Comparison of ENCODE assay signal across 9 mouse cellular contexts in the genomic region with DNA sequence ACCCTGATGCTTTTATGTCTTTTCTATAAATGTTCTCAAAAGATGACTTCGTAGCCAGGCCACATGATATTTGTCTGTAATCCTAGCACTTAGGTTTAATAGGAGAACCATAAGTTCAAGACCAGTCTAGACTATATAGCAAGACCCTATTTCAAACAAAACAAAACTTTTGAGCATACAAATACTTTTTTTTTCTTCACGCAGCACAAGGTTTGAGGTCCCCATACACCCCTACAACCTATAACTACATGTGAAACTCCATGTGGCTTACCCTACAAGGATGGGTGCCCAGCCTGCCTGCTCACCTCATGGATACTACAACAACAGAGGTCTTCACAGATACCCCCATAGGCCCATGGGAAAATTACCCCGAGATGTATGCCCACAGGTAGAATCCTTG. TPM values are rescaled to one million over a fixed set of nuclear protein-coding genes. Genes with fewer than 3 reads are reported as not detected.
A peak's percentile ranks its signal among the peaks of the same experiment; 100 is the strongest.
DNase-seq lines count a peak whose midpoint lies in the region; ATAC-seq lines count a peak whose summit lies in the region.
"Had no signal": no experiment of that assay in that cellular context is flagged by ENCODE, and none has a peak within 500 bp of the region (broad histone marks: within the 10 kb centered on the region; RNA-seq: fewer than 3 reads in every experiment).

No protein-coding gene starts in this region.

- H3K36me3 ChIP-seq in kidney, embryonic 15.5 days: peaks cover 29% of the 10 kb centered on the region
- peaks cover 29% of the 10 kb centered on the region for H3K36me3 ChIP-seq in embryonic facial prominence, embryonic 14.5 days (ENCODE audit: control insufficient read depth, insufficient read depth, low read length)
- peaks cover 30% of the 10 kb centered on the region for H3K36me3 ChIP-seq in intestine, embryonic 14.5 days (ENCODE audit: control insufficient read depth, insufficient read depth, low read length)
- H3K36me3 ChIP-seq in midbrain, embryonic 15.5 days (replicated peaks): peaks cover 14% of the 10 kb centered on the region; the same call in 1 of the 2 replicates

- WGBS in kidney, embryonic 15.5 days: 37% methylated on average over 3 of the region's 3 CpGs
- 35% methylated on average over 3 of the region's 3 CpGs for WGBS in embryonic facial prominence, embryonic 14.5 days
- 40% methylated on average over 3 of the region's 3 CpGs for WGBS in intestine, embryonic 14.5 days
- 51% methylated on average over 3 of the region's 3 CpGs for WGBS in midbrain, embryonic 15.5 days

- no peak overlapping the region for H3K27ac ChIP-seq in kidney, embryonic 15.5 days
- no peak overlapping the region for H3K27ac ChIP-seq in embryonic facial prominence, embryonic 14.5 days (replicated peaks; ENCODE audit: low read depth, low read length)
- H3K27ac ChIP-seq in intestine, embryonic 14.5 days (ENCODE audit: low read depth): no peak overlapping the region
- H3K27ac ChIP-seq in midbrain, embryonic 15.5 days: 0 out of 2 replicates have a peak overlapping the region, but pooled peaks have one; percentile 6

- no peaks in the 10 kb centered on the region for H3K27me3 ChIP-seq in kidney, embryonic 15.5 days
- no peaks in the 10 kb centered on the region for H3K27me3 ChIP-seq in embryonic facial prominence, embryonic 14.5 days (replicated peaks; ENCODE audit: control insufficient read depth, insufficient read depth, low read length)
- no peaks in the 10 kb centered on the region for H3K27me3 ChIP-seq in intestine, embryonic 14.5 days (replicated peaks; ENCODE audit: control insufficient read depth, insufficient read depth, low read length)
- no peaks in the 10 kb centered on the region for H3K27me3 ChIP-seq in midbrain, embryonic 15.5 days (replicated peaks)

- no peak for DNase-seq in kidney, adult 8-10 months
- no peak for DNase-seq in embryonic facial prominence, embryonic 14.5 days (ENCODE audit: low spot score)
- DNase-seq in intestine, embryonic 14.5 days (ENCODE audit: low spot score): no peak
- DNase-seq in gastrocnemius, postnatal 25 days: no peak
- no peak for DNase-seq in right cerebral cortex, postnatal 4 days
- no peak for DNase-seq in adrenal gland, adult (ENCODE audit: inconsistent age in 2 of 2, low spot score in 1 of 2)

- H3K4me3 ChIP-seq in kidney, embryonic 15.5 days (replicated peaks): peak overlapping the region; percentile 85
- H3K4me3 ChIP-seq in embryonic facial prominence, embryonic 14.5 days (ENCODE audit: low read depth, low read length): peak overlapping the region; percentile 86
- H3K4me3 ChIP-seq in intestine, embryonic 14.5 days (ENCODE audit: low read depth, low read length): peak overlapping the region; percentile 88; the same call in 1 of the 2 replicates
- H3K4me3 ChIP-seq in midbrain, embryonic 15.5 days: peak overlapping the region; percentile 76

- H3K9ac ChIP-seq in kidney, embryonic 15.5 days: no peak overlapping the region
- no peak overlapping the region for H3K9ac ChIP-seq in embryonic facial prominence, embryonic 14.5 days (ENCODE audit: low read depth, low read length)
- no peak overlapping the region for H3K9ac ChIP-seq in intestine, embryonic 14.5 days (ENCODE audit: low read length)
- 0 out of 2 replicates have a peak overlapping the region, but pooled peaks have one; percentile 65 for H3K9ac ChIP-seq in midbrain, embryonic 15.5 days

- peak overlapping the region; percentile 82 for H3K4me2 ChIP-seq in kidney, embryonic 15.5 days
- H3K4me2 ChIP-seq in embryonic facial prominence, embryonic 14.5 days (ENCODE audit: low read depth, low read length): peak overlapping the region; percentile 90
- H3K4me2 ChIP-seq in intestine, embryonic 14.5 days (ENCODE audit: low read length): peak overlapping the region; percentile 89
- H3K4me2 ChIP-seq in midbrain, embryonic 15.5 days: peak overlapping the region; percentile 67

- peak; percentile 61 for ATAC-seq in kidney, embryonic 15.5 days (replicated peaks; ENCODE audit: low FRiP score)
- peak; percentile 8; the same call in 1 of the 2 replicates for ATAC-seq in embryonic facial prominence, embryonic 14.5 days (ENCODE audit: low read depth)
- peak; percentile 52 for ATAC-seq in intestine, embryonic 14.5 days (replicated peaks; ENCODE audit: low FRiP score, low TSS enrichment, low read depth)
- ATAC-seq in midbrain, embryonic 15.5 days (replicated peaks): peak; percentile 44

- H3K9me3 ChIP-seq in kidney, embryonic 15.5 days (replicated peaks): no peaks in the 10 kb centered on the region
- H3K9me3 ChIP-seq in embryonic facial prominence, embryonic 14.5 days (ENCODE audit: control insufficient read depth, low read length): no peaks in the 10 kb centered on the region
- no peaks in the 10 kb centered on the region for H3K9me3 ChIP-seq in intestine, embryonic 14.5 days (ENCODE audit: control insufficient read depth, low read length)
- no peaks in the 10 kb centered on the region for H3K9me3 ChIP-seq in midbrain, embryonic 15.5 days

- peaks cover 11% of the 10 kb centered on the region for H3K4me1 ChIP-seq in kidney, embryonic 15.5 days
- peaks cover 6% of the 10 kb centered on the region; the same call in 1 of the 2 replicates for H3K4me1 ChIP-seq in embryonic facial prominence, embryonic 14.5 days (ENCODE audit: control insufficient read depth, insufficient read depth, low read length)
- peaks cover 7% of the 10 kb centered on the region for H3K4me1 ChIP-seq in intestine, embryonic 14.5 days (replicated peaks; ENCODE audit: control insufficient read depth, insufficient read depth, low read length)
- H3K4me1 ChIP-seq in midbrain, embryonic 15.5 days: peaks cover 10% of the 10 kb centered on the region

RNA-seq across cellular contexts. Expression of a gene that starts 0.4 kb away (rescaled TPM):
- 98.1 and 104 TPM in 2 replicates for polyA plus RNA-seq in kidney, embryonic 15.5 days (2015; fragmentation: Nextera tagmentation; extraction: Ambion mirVana)
- polyA plus RNA-seq in embryonic facial prominence, embryonic 14.5 days (2014; fragmentation: Nextera tagmentation; extraction: Ambion mirVana): 71.2 and 80.9 TPM in 2 replicates
- 82.0 and 83.1 TPM in 2 replicates for polyA plus RNA-seq in intestine, embryonic 14.5 days (2014; fragmentation: Nextera tagmentation; extraction: Ambion mirVana)
- polyA plus RNA-seq in midbrain, embryonic 15.5 days (2015; fragmentation: Nextera tagmentation; extraction: Ambion mirVana): 158 TPM in 2 replicates
- total RNA-seq in gastrocnemius, postnatal 25 days (2021): 10 to 100 TPM; 24.7 to 28.6 TPM

RNA-seq across cellular contexts. Expression of a gene that starts 28.3 kb away (rescaled TPM):
- polyA plus RNA-seq in kidney, embryonic 15.5 days (2015; fragmentation: Nextera tagmentation; extraction: Ambion mirVana): 13.4 and 14.8 TPM in 2 replicates
- 12.2 and 12.4 TPM in 2 replicates for polyA plus RNA-seq in embryonic facial prominence, embryonic 14.5 days (2014; fragmentation: Nextera tagmentation; extraction: Ambion mirVana)
- 17.2 and 17.9 TPM in 2 replicates for polyA plus RNA-seq in intestine, embryonic 14.5 days (2014; fragmentation: Nextera tagmentation; extraction: Ambion mirVana)
- 9.7 and 10.4 TPM in 2 replicates for polyA plus RNA-seq in midbrain, embryonic 15.5 days (2015; fragmentation: Nextera tagmentation; extraction: Ambion mirVana)
- 1 to 10 TPM; 1.7 to 1.8 TPM for total RNA-seq in gastrocnemius, postnatal 25 days (2021)

RNA-seq across cellular contexts. Expression of a gene that starts 51.6 kb away (rescaled TPM):
- 0.52 and 0.57 TPM in 2 replicates for polyA plus RNA-seq in kidney, embryonic 15.5 days (2015; fragmentation: Nextera tagmentation; extraction: Ambion mirVana)
- 0.24 and 0.84 TPM in 2 replicates for polyA plus RNA-seq in embryonic facial prominence, embryonic 14.5 days (2014; fragmentation: Nextera tagmentation; extraction: Ambion mirVana)
- 0.15 and 0.34 TPM in 2 replicates for polyA plus RNA-seq in intestine, embryonic 14.5 days (2014; fragmentation: Nextera tagmentation; extraction: Ambion mirVana)
- polyA plus RNA-seq in midbrain, embryonic 15.5 days (2015; fragmentation: Nextera tagmentation; extraction: Ambion mirVana): 0.68 and 0.84 TPM in 2 replicates
- total RNA-seq in gastrocnemius, postnatal 25 days (2021): under 1 TPM; 0.19 to 0.69 TPM
- polyA plus RNA-seq: inflammation-experienced regulatory T-cells, adult 6 months had no signal

RNA-seq across cellular contexts. Expression of a gene that starts 54.5 kb away (rescaled TPM):
- polyA plus RNA-seq in kidney, embryonic 15.5 days (2015; fragmentation: Nextera tagmentation; extraction: Ambion mirVana): 5.3 and 5.7 TPM in 2 replicates
- polyA plus RNA-seq in embryonic facial prominence, embryonic 14.5 days (2014; fragmentation: Nextera tagmentation; extraction: Ambion mirVana): 0.17 and 0.49 TPM in 2 replicates
- 0.69 and 0.87 TPM in 2 replicates for polyA plus RNA-seq in intestine, embryonic 14.5 days (2014; fragmentation: Nextera tagmentation; extraction: Ambion mirVana)
- polyA plus RNA-seq in midbrain, embryonic 15.5 days (2015; fragmentation: Nextera tagmentation; extraction: Ambion mirVana): not detected in 2 replicates
- total RNA-seq in gastrocnemius, postnatal 25 days (2021): not detected
- polyA plus RNA-seq: inflammation-experienced regulatory T-cells, adult 6 months had no signal

RNA-seq across cellular contexts. Expression of a gene that starts 56.9 kb away (rescaled TPM):
- 5.8 and 6.0 TPM in 2 replicates for polyA plus RNA-seq in kidney, embryonic 15.5 days (2015; fragmentation: Nextera tagmentation; extraction: Ambion mirVana)
- 2.6 and 3.5 TPM in 2 replicates for polyA plus RNA-seq in embryonic facial prominence, embryonic 14.5 days (2014; fragmentation: Nextera tagmentation; extraction: Ambion mirVana)
- 1.1 and 2.0 TPM in 2 replicates for polyA plus RNA-seq in intestine, embryonic 14.5 days (2014; fragmentation: Nextera tagmentation; extraction: Ambion mirVana)
- 3.4 and 4.4 TPM in 2 replicates for polyA plus RNA-seq in midbrain, embryonic 15.5 days (2015; fragmentation: Nextera tagmentation; extraction: Ambion mirVana)
- total RNA-seq in gastrocnemius, postnatal 25 days (2021): not detected
- polyA plus RNA-seq: inflammation-experienced regulatory T-cells, adult 6 months had no signal

Comparison
In these comparisons a context has a peak if more than half of its experiments do, and no peak if none do; other contexts are left out.
1. ATAC-seq: peak in every context shown above with its lines; median percentile 61 in kidney, embryonic 15.5 days; 52 in intestine, embryonic 14.5 days; 44 in midbrain, embryonic 15.5 days; 8 in embryonic facial prominence, embryonic 14.5 days.